Mouse (Mus musculus): ENCODE measurements around the gene Hist2h2ab. TPM values are rescaled to one million over a fixed set of nuclear protein-coding genes. Genes with fewer than 3 reads are reported as not detected.
"Not testable (repeated sequence)": the region's sequence is repeated elsewhere in the genome, so short reads cannot be mapped to it uniquely, and the experiment has no call there.

Gene Hist2h2ab
- total RNA-seq (2021), result 10 to 100 TPM in 1 of 2 experiments, 1 to 10 TPM in 1; 9.3 to 12.7 TPM
- long read RNA-seq, experiment 1, result 0 reads
- long read RNA-seq, experiment 2, result 0 reads

DNA sequence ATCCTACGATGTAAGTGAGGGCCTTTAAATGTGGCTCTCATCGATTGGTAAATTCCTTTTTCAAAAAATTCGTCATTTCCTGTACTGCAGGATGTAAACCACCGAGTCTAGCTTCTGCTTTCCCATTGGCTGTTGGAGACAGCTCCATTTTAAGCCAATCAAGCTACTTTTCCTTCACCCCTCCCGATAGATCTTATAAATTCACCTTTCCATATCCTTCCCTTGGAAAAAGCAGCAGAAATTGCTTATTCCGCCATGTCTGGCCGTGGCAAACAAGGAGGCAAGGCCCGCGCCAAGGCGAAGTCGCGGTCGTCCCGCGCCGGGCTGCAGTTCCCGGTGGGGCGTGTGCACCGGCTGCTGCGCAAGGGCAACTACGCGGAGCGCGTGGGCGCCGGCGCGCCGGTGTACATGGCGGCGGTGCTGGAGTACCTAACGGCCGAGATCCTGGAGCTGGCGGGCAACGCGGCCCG lies at the start of gene Hist2h2ab, which contains the start of gene Bola1:
Gene Hist2h2ab, plus strand, starts transcription at position 205 of the 470 bp plus-strand sequence.
Gene Bola1, minus strand, starts transcription at position 49 of the 470 bp plus-strand sequence.
- Histone ChIP-seq H3K4me3 (peak within 1 kb of the TSS; percentile 90), H3K27ac (peak within 1 kb of the TSS; percentile 100)
- TF ChIP-seq CTCF (conservative IDR thresholded peaks at IDR 0.05), result no peak
- DNase-seq (ENCODE audit: low spot score in 2 of 2), result peak; percentile 75 to 90

DNA sequence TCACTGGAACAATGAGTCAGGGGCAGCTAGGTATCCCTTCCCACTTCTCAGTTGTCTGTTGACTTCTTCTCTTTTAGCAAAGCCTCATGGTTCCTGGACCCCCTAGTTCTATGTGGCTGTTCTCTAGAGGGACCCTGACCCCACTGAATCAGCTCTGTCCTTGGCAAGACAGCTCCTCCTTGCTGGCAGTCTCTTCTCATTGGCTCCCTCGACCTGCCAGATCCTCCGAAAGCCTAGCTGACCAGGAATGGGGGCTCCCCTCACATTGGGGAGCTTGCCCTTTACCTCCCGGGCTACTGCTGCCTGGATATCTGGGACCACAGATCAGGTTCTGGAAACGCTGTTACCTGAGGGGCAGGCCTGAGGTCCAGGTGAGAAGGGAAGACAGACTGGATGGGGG lies 49.4 kb upstream of the Hist2h2ab start:
- TF ChIP-seq CTCF (conservative IDR thresholded peaks at IDR 0.05), result no peak
- H3K27ac ChIP-seq, result 0 out of 2 replicates have a peak overlapping the region, but pooled peaks have one; percentile 12

DNA sequence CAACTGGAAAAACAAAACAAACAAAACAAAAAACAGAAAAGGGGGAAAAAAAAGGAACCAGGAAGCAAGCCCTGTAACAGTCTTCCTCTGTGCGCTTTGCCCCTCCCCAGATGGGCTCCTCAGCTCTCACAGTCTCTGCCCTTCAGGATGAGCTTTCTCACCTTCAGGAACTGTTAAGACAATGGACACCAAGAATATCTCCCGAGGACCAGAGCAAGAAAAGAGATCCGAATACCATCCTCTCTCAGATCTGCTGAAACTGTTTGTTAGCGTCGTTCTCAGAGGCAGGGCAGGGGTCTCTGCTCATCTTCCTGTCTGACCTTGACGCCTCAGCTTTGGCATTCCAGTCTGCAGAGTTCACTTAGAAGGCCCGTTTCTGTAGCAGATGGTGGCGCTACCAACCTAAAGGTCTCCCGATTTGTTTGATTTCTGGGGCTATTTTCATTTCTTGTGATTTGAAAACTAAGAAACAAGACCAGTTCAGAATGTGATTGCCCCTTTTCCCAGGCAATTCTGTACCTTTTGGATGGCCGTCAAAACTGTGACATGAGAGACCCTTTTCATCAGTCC lies 48.6 kb upstream of the Hist2h2ab start:
- DNase-seq (ENCODE audit: low spot score in 2 of 2), result no peak
- peak overlapping the region; percentile 98 for H3K27ac ChIP-seq
- peak overlapping the region; percentile 98 for H3K4me3 ChIP-seq
- no peak for TF ChIP-seq CTCF (conservative IDR thresholded peaks at IDR 0.05)

More for the DNA sequence above, 49.4 kb upstream of the Hist2h2ab start:
- no peak overlapping the region for H3K4me3 ChIP-seq
- DNase-seq (ENCODE audit: low spot score in 2 of 2), result no peak

- peak overlapping the region; percentile 98 for H3K4me3 ChIP-seq
- H3K27ac ChIP-seq, result peak overlapping the region; percentile 98
- DNase-seq (ENCODE audit: low spot score in 2 of 2), result no peak
- no peak for TF ChIP-seq CTCF (conservative IDR thresholded peaks at IDR 0.05)
Measured at GRCm38 (mm10) chr3:96171583-96172196, 48.0 kb upstream of the Hist2h2ab start.

- Histone ChIP-seq H3K4me3 (peak within 1 kb of the TSS; percentile 98), H3K27ac (peak within 1 kb of the TSS; percentile 98)
- DNase-seq (ENCODE audit: low spot score in 2 of 2), result peak; percentile 82 to 83
- no peak for TF ChIP-seq CTCF (conservative IDR thresholded peaks at IDR 0.05)
Measured at GRCm38 (mm10) chr3:96172197-96173178, 47.2 kb upstream of the Hist2h2ab start, which contains the start of gene Sf3b4. TSS of gene Sf3b4 (plus strand) at chr3:96172332.

- H3K4me3 ChIP-seq, result peak overlapping the region; percentile 98
- no peak for TF ChIP-seq CTCF (conservative IDR thresholded peaks at IDR 0.05)
- DNase-seq (ENCODE audit: low spot score in 2 of 2), result no peak
- peak overlapping the region; percentile 98; the same call in 1 of the 2 replicates for H3K27ac ChIP-seq
Measured at GRCm38 (mm10) chr3:96173185-96173584, 46.5 kb upstream of the Hist2h2ab start.

- DNase-seq (ENCODE audit: low spot score in 2 of 2); H3K27ac ChIP-seq; H3K4me3 ChIP-seq: not testable (repeated sequence)
Measured at GRCm38 (mm10) chr3:96174042-96174441, 45.6 kb upstream of the Hist2h2ab start.

- Histone ChIP-seq H3K4me3 (no peak overlapping the region), H3K27ac (no peak overlapping the region)
- TF ChIP-seq CTCF (conservative IDR thresholded peaks at IDR 0.05), result no peak
- no peak for DNase-seq (ENCODE audit: low spot score in 2 of 2)
Measured at GRCm38 (mm10) chr3:96175251-96175650, 44.4 kb upstream of the Hist2h2ab start.

DNA sequence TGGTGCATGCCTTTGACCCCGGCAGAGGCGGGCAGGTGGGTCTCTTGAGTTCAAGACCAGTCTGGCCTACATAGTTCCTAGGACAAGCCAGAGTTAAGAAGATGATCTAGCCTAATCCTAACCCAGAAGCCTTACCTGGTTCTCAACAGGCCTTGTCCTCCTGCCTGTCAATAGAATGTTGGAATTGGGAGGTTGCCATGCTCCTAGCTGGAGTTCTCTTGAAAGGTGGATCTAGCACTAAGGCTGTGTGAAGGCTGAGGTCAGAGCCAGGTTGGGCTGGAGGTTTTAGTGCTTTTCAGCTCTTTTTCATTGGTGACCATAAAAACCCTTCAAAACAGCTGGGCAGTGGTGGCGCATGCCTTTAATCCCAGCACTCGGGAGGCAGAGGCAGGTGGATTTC lies 41.2 kb upstream of the Hist2h2ab start:
- TF ChIP-seq CTCF (conservative IDR thresholded peaks at IDR 0.05), result no peak
- no peak overlapping the region for H3K27ac ChIP-seq
- no peak overlapping the region for H3K4me3 ChIP-seq
- DNase-seq (ENCODE audit: low spot score in 2 of 2), result no peak

GRCm38 (mm10) chr3:96178902-96179301 lies 40.8 kb upstream of the Hist2h2ab start:
- Histone ChIP-seq H3K4me3 (no peak overlapping the region), H3K27ac (0 out of 2 replicates have a peak overlapping the region, but pooled peaks have one; percentile 97)
- DNase-seq (ENCODE audit: low spot score in 2 of 2), result no peak
- no peak for TF ChIP-seq CTCF (conservative IDR thresholded peaks at IDR 0.05)

DNA sequence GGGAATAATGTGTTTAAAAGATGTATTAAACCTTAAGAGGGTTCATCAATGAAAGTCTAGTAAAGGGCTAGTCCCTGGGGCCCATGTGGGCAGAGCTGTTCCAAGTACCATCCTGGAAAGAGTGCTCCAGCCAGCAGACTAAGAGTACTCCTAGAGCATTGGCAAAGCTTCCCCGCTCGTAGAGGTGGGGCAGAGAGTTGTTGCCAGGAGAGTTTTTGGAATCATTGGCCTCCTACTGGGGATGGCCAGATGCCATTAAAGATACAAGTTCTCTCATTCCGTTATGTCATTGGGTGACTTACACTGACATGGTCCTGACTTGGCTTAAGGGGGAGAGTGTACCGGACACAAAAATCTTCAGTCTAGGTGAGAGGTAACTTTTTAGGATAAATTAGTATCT lies 40.1 kb upstream of the Hist2h2ab start:
- no peak for TF ChIP-seq CTCF (conservative IDR thresholded peaks at IDR 0.05)

DNA sequence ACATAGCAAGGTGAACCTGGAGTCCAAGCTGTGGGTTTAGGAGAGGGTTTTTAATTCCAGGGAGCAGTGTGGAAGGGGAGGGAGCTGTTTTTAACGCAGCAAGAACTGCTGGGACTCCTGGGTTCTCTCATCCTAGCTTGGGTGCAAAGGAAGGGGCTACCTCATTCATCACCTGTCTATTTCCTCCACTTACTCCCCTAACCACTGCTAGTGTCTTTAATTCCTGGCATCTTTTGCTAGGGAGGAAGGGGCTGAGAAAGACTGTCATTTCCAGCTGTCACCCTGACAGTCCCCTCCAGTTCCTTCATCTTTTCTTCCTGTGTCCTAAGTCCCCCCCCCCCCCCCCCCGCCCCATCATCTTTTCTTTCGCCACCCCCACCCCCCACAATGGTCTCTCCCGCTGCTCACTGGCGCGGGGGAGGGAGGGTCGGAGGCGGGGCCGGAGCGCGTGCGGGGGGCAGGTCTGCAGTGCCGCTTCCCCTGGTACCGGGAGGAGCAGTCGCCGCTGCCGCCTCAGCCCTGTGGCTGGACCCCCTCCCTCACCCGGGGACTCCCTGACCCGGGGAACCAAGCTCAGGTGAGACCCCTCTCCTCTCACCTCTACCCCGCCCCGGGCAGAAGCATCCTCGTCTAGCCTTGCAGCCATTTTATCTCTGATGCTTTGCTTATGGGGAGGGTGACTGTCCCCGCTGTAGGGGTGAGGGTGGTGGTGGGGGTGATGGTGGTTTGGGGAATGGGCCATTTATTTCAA lies 38.8 kb upstream of the Hist2h2ab start, which contains the start of gene Sv2a:
Gene Sv2a, plus strand, starts transcription at position 425 of the 751 bp plus-strand sequence.
- TF ChIP-seq CTCF (conservative IDR thresholded peaks at IDR 0.05), result no peak
- Histone ChIP-seq H3K27ac (peak within 1 kb of the TSS; percentile 97), H3K4me3 (peak within 1 kb of the TSS; percentile 82)
- DNase-seq (ENCODE audit: low spot score in 2 of 2), result peak; percentile 69 to 80

More for the DNA sequence above, 40.1 kb upstream of the Hist2h2ab start:
- Histone ChIP-seq H3K27ac (0 out of 2 replicates have a peak overlapping the region, but pooled peaks have one; percentile 97), H3K4me3 (no peak overlapping the region)
- DNase-seq (ENCODE audit: low spot score in 2 of 2), result no peak

All from layer of hippocampus, adult 2 months (tissue).